Mouse (Mus musculus): ENCODE measurements around the gene Gm28729. TPM values are rescaled to one million over a fixed set of nuclear protein-coding genes. Genes with fewer than 3 reads are reported as not detected.
A peak's percentile ranks its signal among the peaks of the same experiment; 100 is the strongest.

Gm28729 gene
- polyA plus RNA-seq, 1 experiment = not detected

GRCm38 (mm10) chr9:96436901-96437804 is 87.9 kb downstream of the Gm28729 start:
- Histone ChIP-seq H3K27me3 (ENCODE audit: control insufficient read depth, insufficient read depth, low read length) (no peaks in the 10 kb centered on the region), H3K36me3 (ENCODE audit: control insufficient read depth, insufficient read depth, low read length) (no peaks in the 10 kb centered on the region), H3K27ac (ENCODE audit: insufficient read depth, low read length) (peak overlapping the region; percentile 96), H3K4me3 (ENCODE audit: extremely low read depth, insufficient read depth, insufficient read length) (peak overlapping the region; percentile 80), H3K4me1 (ENCODE audit: control insufficient read depth, insufficient read depth, insufficient read length) (peaks cover 19% of the 10 kb centered on the region; the same call in 1 of the 2 replicates)
- 23% methylated on average over 28 of the region's 28 CpGs for WGBS
- DNase-seq (ENCODE audit: low read depth in 1 of 2, low spot score in 2 of 2) = no peak
- TF ChIP-seq CTCF (IDR thresholded peaks at IDR 0.05; ENCODE audit: extremely low read depth, insufficient read depth, insufficient read length, insufficient replicate concordance) (no peak), POLR2A (IDR thresholded peaks at IDR 0.05; ENCODE audit: low read depth, low read length) (no peak)

Other genes with a start within 250 kb of the Gm28729 start
- gene Atp1b3, start 160.8 kb downstream of the Gm28729 start, polyA plus RNA-seq (2012; rRNA removed) = 68.2 and 118 TPM in 2 replicates
- 87.0 and 92.5 TPM in 2 replicates for gene Rnf7, start 46.6 kb downstream of the Gm28729 start, polyA plus RNA-seq (2012; rRNA removed)
- 2.0 and 2.6 TPM in 2 replicates for gene Rasa2, start 106.4 kb upstream of the Gm28729 start, polyA plus RNA-seq (2012; rRNA removed)
- 5.9 and 7.5 TPM in 2 replicates for gene Zbtb38, start 227.6 kb upstream of the Gm28729 start, polyA plus RNA-seq (2012; rRNA removed)

All from spleen, adult 2 months (tissue).